13 mouse cellular contexts compared by ENCODE assay signal in genomic region chrX:143966249-143966648, GRCm38 (mm10). TPM values are rescaled to one million over a fixed set of nuclear protein-coding genes. Genes with fewer than 3 reads are reported as not detected.
A peak's percentile ranks its signal among the peaks of the same experiment; 100 is the strongest.
DNase-seq lines count a peak whose midpoint lies in the region; ATAC-seq and TF ChIP-seq lines count a peak whose summit lies in the region.
"Had no signal": no experiment of that assay in that cellular context is flagged by ENCODE, and none has a peak within 500 bp of the region (broad histone marks: within the 10 kb centered on the region; RNA-seq: fewer than 3 reads in every experiment).

No protein-coding gene starts in this region.

- no peak for TF ChIP-seq CTCF in midbrain, postnatal 0 days (IDR thresholded peaks at IDR 0.05)

- DNase-seq in kidney, adult 9 months = no peak
- peak; percentile 3 for DNase-seq in embryo, embryonic 10.5 days (ENCODE audit: low spot score)
- peak; percentile 8 for DNase-seq in gonadal fat pad, adult 2 months (ENCODE audit: low read depth)
- peak; percentile 69 for DNase-seq in midbrain, postnatal 0 days (ENCODE audit: low spot score)
- DNase-seq in adipocyte (ENCODE audit: low spot score) = no peak
- DNase-seq in adrenal gland, postnatal 36 days = no peak
- DNase-seq: lung, postnatal 36 days had no signal

- no peaks in the 10 kb centered on the region for H3K36me3 ChIP-seq in kidney, embryonic 16.5 days (ENCODE audit: insufficient read depth, low read length)
- no peaks in the 10 kb centered on the region for H3K36me3 ChIP-seq in midbrain, postnatal 0 days (ENCODE audit: insufficient read depth, low read length)
- H3K36me3 ChIP-seq in liver, embryonic 12.5 days = no peaks in the 10 kb centered on the region
- H3K36me3 ChIP-seq: heart, embryonic 13.5 days had no signal

- H3K4me2 ChIP-seq in kidney, embryonic 16.5 days (replicated peaks; ENCODE audit: low read depth, low read length) = no peak overlapping the region
- no peak overlapping the region for H3K4me2 ChIP-seq in midbrain, postnatal 0 days (ENCODE audit: low read depth, low read length, poor library complexity, severe bottlenecking)
- H3K4me2 ChIP-seq in liver, embryonic 12.5 days = no peak overlapping the region
- H3K4me2 ChIP-seq: heart, embryonic 13.5 days had no signal

- WGBS in kidney, embryonic 16.5 days = 34% methylated on average over 6 of the region's 6 CpGs
- 57% methylated on average over 6 of the region's 6 CpGs for WGBS in midbrain, postnatal 0 days
- 62% methylated on average over 6 of the region's 6 CpGs for whole genome bisulfite sequencing in liver, embryonic 12.5 days (ENCODE audit: insufficient replicate concordance)

- ATAC-seq in kidney, embryonic 16.5 days (ENCODE audit: low FRiP score, low TSS enrichment) = peak; percentile 97
- peak; percentile 31; the same call in 1 of the 2 replicates for ATAC-seq in midbrain, postnatal 0 days (ENCODE audit: low FRiP score)
- ATAC-seq in liver, embryonic 12.5 days = no peak

- H3K27ac ChIP-seq in kidney, embryonic 16.5 days (ENCODE audit: low read length) = no peak overlapping the region
- no peak overlapping the region for H3K27ac ChIP-seq in midbrain, postnatal 0 days (ENCODE audit: low read depth, low read length)
- no peak overlapping the region for H3K27ac ChIP-seq in liver, embryonic 12.5 days
- H3K27ac ChIP-seq: heart, embryonic 13.5 days; layer of hippocampus, adult 2 months; stomach, postnatal 0 days had no signal

- no peaks in the 10 kb centered on the region for H3K27me3 ChIP-seq in kidney, embryonic 16.5 days (ENCODE audit: insufficient read depth, low read length)
- H3K27me3 ChIP-seq in midbrain, postnatal 0 days (ENCODE audit: insufficient read depth, low read length) = no peaks in the 10 kb centered on the region
- no peaks in the 10 kb centered on the region for H3K27me3 ChIP-seq in liver, embryonic 12.5 days (replicated peaks)
- H3K27me3 ChIP-seq: heart, embryonic 13.5 days had no signal

- no peaks in the 10 kb centered on the region for H3K4me1 ChIP-seq in kidney, embryonic 16.5 days (ENCODE audit: insufficient read depth, low read length)
- no peaks in the 10 kb centered on the region for H3K4me1 ChIP-seq in midbrain, postnatal 0 days (ENCODE audit: insufficient read depth, low read length)
- no peaks in the 10 kb centered on the region for H3K4me1 ChIP-seq in liver, embryonic 12.5 days
- H3K4me1 ChIP-seq: heart, embryonic 13.5 days had no signal

- H3K4me3 ChIP-seq in kidney, embryonic 16.5 days (ENCODE audit: low read length) = no peak overlapping the region
- H3K4me3 ChIP-seq in midbrain, postnatal 0 days (ENCODE audit: low read depth, low read length) = no peak overlapping the region
- H3K4me3 ChIP-seq in liver, embryonic 12.5 days = no peak overlapping the region
- H3K4me3 ChIP-seq: erythroblast, embryonic 14.5 days; heart, embryonic 13.5 days; layer of hippocampus, adult 2 months had no signal

- H3K9me3 ChIP-seq in kidney, embryonic 16.5 days (ENCODE audit: low read length) = no peaks in the 10 kb centered on the region
- no peaks in the 10 kb centered on the region for H3K9me3 ChIP-seq in midbrain, postnatal 0 days (ENCODE audit: low read length)
- H3K9me3 ChIP-seq in liver, embryonic 12.5 days (replicated peaks) = no peaks in the 10 kb centered on the region
- H3K9me3 ChIP-seq: heart, embryonic 13.5 days had no signal

- H3K9ac ChIP-seq in kidney, embryonic 16.5 days (replicated peaks; ENCODE audit: low read length) = no peak overlapping the region
- no peak overlapping the region for H3K9ac ChIP-seq in midbrain, postnatal 0 days (replicated peaks; ENCODE audit: low read length, poor library complexity, severe bottlenecking)
- no peak overlapping the region for H3K9ac ChIP-seq in liver, embryonic 12.5 days
- H3K9ac ChIP-seq: heart, embryonic 13.5 days had no signal

RNA-seq across cellular contexts. Expression of gene Dcx, which starts 33.1 kb away (rescaled TPM):
- 3.9 and 4.7 TPM in 2 replicates for polyA plus RNA-seq in kidney, embryonic 16.5 days (2015; fragmentation: Nextera tagmentation; extraction: Ambion mirVana)
- not detected in 2 replicates for polyA plus RNA-seq in gonadal fat pad, adult 2 months (2012; rRNA removed)
- total RNA-seq in midbrain, postnatal 0 days (2014; rRNA removed) = 245 and 363 TPM in 2 replicates
- 112 and 134 TPM in 2 replicates for polyA plus RNA-seq in midbrain, postnatal 0 days (2015; fragmentation: Nextera tagmentation; extraction: Ambion mirVana)
- under 1 TPM; 0.20 to 0.33 TPM for total RNA-seq in adrenal gland, postnatal 36 days (2021)
- polyA plus RNA-seq in liver, embryonic 12.5 days (2016; fragmentation: Nextera tagmentation; extraction: Ambion mirVana) = 0.47 and 0.48 TPM in 2 replicates
- polyA plus RNA-seq: erythroblast, embryonic 14.5 days had no signal

Comparison
In these comparisons a context has a peak if more than half of its experiments do, and no peak if none do; other contexts are left out.
1. DNase-seq: peak in embryo, embryonic 10.5 days (single experiment), gonadal fat pad, adult 2 months (single experiment) and midbrain, postnatal 0 days (single experiment); none in kidney, adult 9 months (single experiment), adipocyte (single experiment) and adrenal gland, postnatal 36 days (0 of 2).
2. RNA of gene Dcx, which starts 33.1 kb away (polyA plus RNA-seq): 112 to 134 TPM in midbrain, postnatal 0 days; 3.9 to 4.7 TPM in kidney, embryonic 16.5 days, 0.47 to 0.48 TPM in liver, embryonic 12.5 days and not detected in gonadal fat pad, adult 2 months; every median in the first group is over 10 times any median in the second.